Mouse (Mus musculus) hindbrain, embryonic 13.5 days (tissue): ENCODE results near the gene Kmt5c. TPM values are rescaled to one million over a fixed set of nuclear protein-coding genes. Genes with fewer than 3 reads are reported as not detected.
A peak's percentile ranks its signal among the peaks of the same experiment; 100 is the strongest.

Source experiments
- ATAC-seq: fragments of 200-750 bp; cut with Nextera tagmentation; 2 replicates; pipeline ENCODE4 v1.8.0; 2017; ENCODE audit warnings: moderate TSS enrichment; ENCODE audit not compliant: low FRiP score
- H3K27ac ChIP-seq: fragments of 300-500 bp; sonication (generic); 2 replicates; pipeline ENCODE4 v1.5.1; 2015; ENCODE audit warnings: inconsistent platforms, mild to moderate bottlenecking, moderate library complexity
- H3K27me3 ChIP-seq: fragments of 300-500 bp; sonication (generic); 2 replicates; pipeline ENCODE4 v1.6.1; 2015; ENCODE audit warnings: mild to moderate bottlenecking, inconsistent platforms
- H3K36me3 ChIP-seq: fragments of 300-500 bp; sonication (generic); 2 replicates; pipeline ENCODE4 v1.6.1; 2015; ENCODE audit warnings: mild to moderate bottlenecking, inconsistent platforms
- H3K4me1 ChIP-seq: fragments of 300-500 bp; sonication (generic); replicated peaks from 2 replicates; pipeline ENCODE4 v1.6.1; 2015; ENCODE audit warnings: inconsistent platforms
- H3K4me2 ChIP-seq: fragments of 300-500 bp; sonication (generic); 2 replicates; pipeline ENCODE4 v1.6.1; 2015; ENCODE audit warnings: inconsistent platforms, mild to moderate bottlenecking, moderate library complexity
- H3K4me3 ChIP-seq: fragments of 300-500 bp; sonication (generic); 2 replicates; pipeline ENCODE4 v1.5.1; 2015; ENCODE audit warnings: mild to moderate bottlenecking, inconsistent platforms
- H3K9ac ChIP-seq: fragments of 300-500 bp; sonication (generic); 2 replicates; pipeline ENCODE4 v1.6.1; 2015; ENCODE audit warnings: mild to moderate bottlenecking, inconsistent platforms
- H3K9me3 ChIP-seq: fragments of 300-500 bp; sonication (generic); 2 replicates; pipeline ENCODE4 v1.6.1; 2016; ENCODE audit warnings: inconsistent platforms
- WGBS: fragments of 180-500 bp; shearing (Covaris S2); methylation state at CpG from one replicate; pipeline ENCODE4 v1.1.7; 2015; 5-methylcytosine and 5-hydroxymethylcytosine counted together
- polyA plus RNA-seq: library from polyadenylated mRNA; unstranded; fragments of >200 nt; fragmentation: Nextera tagmentation; extraction: Ambion mirVana; gene quantifications from 2 replicates; pipeline ENCODE4 v1.2.1, GENCODE M21; 2015

The Kmt5c gene
- polyA plus RNA-seq, result 79.4 and 86.8 TPM in 2 replicates

DNA sequence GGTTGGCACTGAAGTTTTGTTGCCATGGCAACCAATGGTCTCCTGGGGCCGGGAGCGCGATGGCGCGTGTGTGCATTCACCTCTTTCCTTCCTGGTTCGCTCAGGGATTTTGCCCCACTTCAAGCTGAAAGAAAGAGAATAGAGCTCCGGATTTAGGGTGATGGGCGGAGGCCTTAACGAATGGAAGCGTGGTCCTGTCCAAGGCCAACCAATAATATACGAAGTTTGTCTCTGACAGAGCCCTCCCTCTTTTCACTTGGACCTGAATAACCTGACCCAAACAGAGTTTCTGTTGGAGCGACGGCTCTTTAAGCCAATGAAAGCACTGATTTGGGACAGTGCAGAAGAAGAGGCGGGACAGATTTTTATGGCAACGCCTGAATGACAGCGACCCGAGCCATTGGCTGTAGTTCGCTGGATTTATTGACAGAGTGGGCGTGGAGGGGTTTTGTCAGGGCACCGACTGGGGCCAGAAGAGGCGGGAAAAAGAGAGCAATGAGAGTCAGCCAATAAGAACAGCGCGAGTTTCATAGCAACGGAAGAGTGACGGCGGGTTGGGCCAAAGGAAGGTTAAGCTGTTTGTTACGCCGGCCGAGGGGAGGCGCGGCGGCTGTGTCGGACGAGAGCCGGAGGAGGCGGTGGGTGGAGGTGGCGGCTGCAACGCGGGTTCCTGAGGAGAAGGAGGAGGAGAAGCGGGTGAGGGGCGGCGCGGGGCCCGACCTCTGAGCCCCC, at the start of gene Kmt5c:
Kmt5c (plus strand) TSS at position 572 of the 732 bp plus-strand sequence.
- peaks cover 44% of the 10 kb centered on the region for H3K4me1 ChIP-seq
- peak; percentile 97 for ATAC-seq
- peak within 1 kb of the TSS; percentile 78 for H3K4me3 ChIP-seq
- H3K9ac ChIP-seq, result peak within 1 kb of the TSS; percentile 93
- H3K4me2 ChIP-seq, result peak within 1 kb of the TSS; percentile 87
- under 1% methylated on average over 34 of the region's 44 CpGs for WGBS
- no peaks in the 10 kb centered on the region for H3K9me3 ChIP-seq
- H3K36me3 ChIP-seq, result peaks cover 22% of the 10 kb centered on the region
- peak within 1 kb of the TSS; percentile 95 for H3K27ac ChIP-seq
- no peaks in the 10 kb centered on the region for H3K27me3 ChIP-seq

GRCm38 (mm10) chr7:4690387-4690786, 49.5 kb upstream of the Kmt5c start, which contains the start of gene Brsk1:
TSS of gene Brsk1 (plus strand) at chr7:4690604.
- peak within 1 kb of the TSS; percentile 100 for H3K9ac ChIP-seq
- H3K36me3 ChIP-seq, result peaks cover 27% of the 10 kb centered on the region
- 0% methylated on average over 10 of the region's 18 CpGs for WGBS
- H3K4me3 ChIP-seq, result peak within 1 kb of the TSS; percentile 91
- peak within 1 kb of the TSS; percentile 85 for H3K4me2 ChIP-seq
- no peaks in the 10 kb centered on the region for H3K27me3 ChIP-seq
- H3K27ac ChIP-seq, result peak within 1 kb of the TSS; percentile 96
- ATAC-seq, result peak; percentile 88
- peaks cover 28% of the 10 kb centered on the region for H3K4me1 ChIP-seq
- no peaks in the 10 kb centered on the region for H3K9me3 ChIP-seq

DNA sequence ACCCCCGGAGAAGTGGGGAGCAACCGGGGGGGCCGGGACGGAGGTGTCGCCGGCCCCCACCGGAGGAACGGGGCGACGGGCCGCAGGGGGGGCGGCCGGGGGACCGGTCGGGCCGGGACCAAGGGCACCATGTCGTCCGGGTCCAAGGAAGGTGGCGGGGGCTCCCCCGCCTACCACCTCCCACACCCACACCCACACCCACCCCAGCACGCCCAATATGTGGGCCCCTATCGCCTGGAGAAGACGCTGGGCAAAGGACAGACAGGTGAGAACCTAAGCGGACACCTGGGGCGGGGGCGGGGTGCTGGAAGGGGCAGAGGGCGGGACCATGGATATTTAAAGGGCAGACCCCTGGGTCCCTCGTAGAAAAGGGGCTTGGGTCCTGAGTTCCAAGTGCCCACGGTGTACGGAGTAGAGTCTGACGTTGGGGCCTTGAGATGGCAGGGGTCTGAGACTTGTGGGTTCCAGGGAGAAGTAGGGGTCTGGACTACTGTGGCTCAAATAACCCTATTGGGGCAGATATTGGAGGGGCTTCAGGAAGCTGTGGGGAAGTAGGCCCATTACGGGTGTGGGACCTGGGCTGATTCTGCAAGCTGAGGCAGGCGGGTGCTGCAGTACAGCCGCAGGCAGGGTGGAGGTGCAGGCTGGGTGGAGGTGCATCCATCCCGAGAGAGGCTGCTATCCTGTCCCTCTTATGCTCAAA, 48.8 kb upstream of the Kmt5c start:
- H3K4me3 ChIP-seq, result peak overlapping the region; percentile 91
- peak; percentile 79 for ATAC-seq
- peaks cover 34% of the 10 kb centered on the region for H3K36me3 ChIP-seq
- H3K9ac ChIP-seq, result peak overlapping the region; percentile 100
- 9% methylated on average over 15 of the region's 35 CpGs for WGBS
- peak overlapping the region; percentile 96 for H3K27ac ChIP-seq
- H3K4me2 ChIP-seq, result peak overlapping the region; percentile 85
- H3K9me3 ChIP-seq, result no peaks in the 10 kb centered on the region
- no peaks in the 10 kb centered on the region for H3K27me3 ChIP-seq
- peaks cover 28% of the 10 kb centered on the region for H3K4me1 ChIP-seq

DNA sequence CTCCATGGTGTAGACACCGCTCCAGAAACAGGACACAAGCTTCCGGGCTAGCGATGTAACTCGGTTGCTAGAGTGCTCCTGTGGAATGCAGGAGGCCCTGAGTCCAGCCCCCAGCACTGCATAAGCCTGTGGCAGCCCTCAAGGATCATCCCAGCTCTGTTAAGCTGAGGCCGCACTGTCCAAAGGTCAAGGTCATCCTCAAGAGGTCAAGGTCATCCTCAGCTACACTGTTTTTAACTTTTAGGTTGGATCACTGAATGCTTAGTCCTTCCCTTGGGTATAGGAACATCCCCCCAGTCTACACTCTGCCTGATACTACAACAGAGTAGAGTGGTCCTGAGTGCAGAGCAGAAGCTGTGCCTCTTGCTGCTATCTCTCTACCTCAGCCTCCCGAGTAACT, 46.9 kb upstream of the Kmt5c start:
- no peak overlapping the region for H3K4me3 ChIP-seq
- no peak for ATAC-seq
- H3K4me2 ChIP-seq, result no peak overlapping the region
- no peaks in the 10 kb centered on the region for H3K9me3 ChIP-seq
- H3K27me3 ChIP-seq, result no peaks in the 10 kb centered on the region
- WGBS, result 79% methylated on average over 6 of the region's 6 CpGs
- H3K36me3 ChIP-seq, result peaks cover 53% of the 10 kb centered on the region
- H3K27ac ChIP-seq, result no peak overlapping the region
- H3K9ac ChIP-seq, result no peak overlapping the region
- peaks cover 28% of the 10 kb centered on the region for H3K4me1 ChIP-seq

DNA sequence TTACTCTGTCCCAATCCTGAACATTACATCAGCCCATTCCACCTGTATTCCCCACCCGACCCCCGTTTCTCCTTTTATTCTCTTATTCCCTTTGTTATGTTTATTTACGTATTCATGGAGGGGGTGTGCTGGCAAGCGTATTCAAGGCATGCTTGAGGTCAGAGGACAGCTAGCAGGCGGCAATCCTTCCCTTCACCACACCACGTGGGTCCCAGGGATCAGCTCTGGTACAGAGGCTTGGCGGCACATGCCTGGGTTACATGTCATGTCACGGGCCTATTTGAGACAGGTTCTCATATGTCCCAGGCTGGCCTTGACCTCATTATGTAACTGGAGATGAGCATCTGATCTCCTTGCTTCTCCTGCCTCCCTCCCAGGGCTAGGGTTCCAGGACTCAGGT, 37.6 kb upstream of the Kmt5c start:
- peak overlapping the region; percentile 39; the same call in 1 of the 2 replicates for H3K9ac ChIP-seq
- peaks cover 95% of the 10 kb centered on the region for H3K36me3 ChIP-seq
- H3K9me3 ChIP-seq, result no peaks in the 10 kb centered on the region
- H3K27ac ChIP-seq, result no peak overlapping the region
- no peak overlapping the region for H3K4me2 ChIP-seq
- H3K4me1 ChIP-seq, result peaks cover 7% of the 10 kb centered on the region; the same call in 1 of the 2 replicates
- no peak overlapping the region for H3K4me3 ChIP-seq
- WGBS, result 35% methylated on average over 8 of the region's 8 CpGs
- H3K27me3 ChIP-seq, result no peaks in the 10 kb centered on the region
- ATAC-seq, result 0 out of 2 replicates have a peak, but pooled peaks have one; percentile 26

- Histone ChIP-seq H3K4me1 (peaks cover 7% of the 10 kb centered on the region; the same call in 1 of the 2 replicates), H3K4me3 (no peak overlapping the region), H3K27me3 (no peaks in the 10 kb centered on the region), H3K36me3 (peaks cover 95% of the 10 kb centered on the region), H3K4me2 (no peak overlapping the region), H3K9me3 (no peaks in the 10 kb centered on the region), H3K27ac (no peak overlapping the region), H3K9ac (no peak overlapping the region)
- no peak for ATAC-seq
- 94% methylated on average over 7 of the region's 7 CpGs for WGBS
These were observed 36.7 kb upstream of the Kmt5c start for GRCm38 (mm10) chr7:4703195-4703594.

DNA sequence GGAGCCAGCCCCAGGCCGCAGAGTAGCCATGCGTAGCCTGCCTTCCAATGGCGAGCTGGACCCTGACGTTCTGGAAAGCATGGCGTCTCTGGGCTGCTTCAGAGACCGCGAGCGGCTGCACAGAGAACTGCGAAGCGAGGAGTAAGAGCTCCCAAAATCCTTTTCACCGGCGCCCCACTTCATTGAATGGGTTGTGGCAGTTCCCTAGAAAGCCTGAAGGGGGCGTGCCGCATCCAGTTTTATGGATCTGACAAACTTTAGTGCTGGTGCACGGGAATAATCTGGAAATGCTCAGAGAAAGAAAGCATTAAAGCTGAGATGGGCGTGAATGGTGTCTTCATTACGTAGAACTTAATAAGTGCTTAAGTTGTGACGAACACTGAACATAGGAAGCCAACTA, 34.8 kb upstream of the Kmt5c start:
- WGBS, result 33% methylated on average over 18 of the region's 18 CpGs
- H3K9ac ChIP-seq, result no peak overlapping the region
- H3K4me1 ChIP-seq, result peaks cover 7% of the 10 kb centered on the region; the same call in 1 of the 2 replicates
- H3K36me3 ChIP-seq, result peaks cover 95% of the 10 kb centered on the region
- H3K27me3 ChIP-seq, result no peaks in the 10 kb centered on the region
- H3K9me3 ChIP-seq, result no peaks in the 10 kb centered on the region
- H3K27ac ChIP-seq, result no peak overlapping the region
- H3K4me2 ChIP-seq, result no peak overlapping the region
- H3K4me3 ChIP-seq, result no peak overlapping the region
- no peak for ATAC-seq

DNA sequence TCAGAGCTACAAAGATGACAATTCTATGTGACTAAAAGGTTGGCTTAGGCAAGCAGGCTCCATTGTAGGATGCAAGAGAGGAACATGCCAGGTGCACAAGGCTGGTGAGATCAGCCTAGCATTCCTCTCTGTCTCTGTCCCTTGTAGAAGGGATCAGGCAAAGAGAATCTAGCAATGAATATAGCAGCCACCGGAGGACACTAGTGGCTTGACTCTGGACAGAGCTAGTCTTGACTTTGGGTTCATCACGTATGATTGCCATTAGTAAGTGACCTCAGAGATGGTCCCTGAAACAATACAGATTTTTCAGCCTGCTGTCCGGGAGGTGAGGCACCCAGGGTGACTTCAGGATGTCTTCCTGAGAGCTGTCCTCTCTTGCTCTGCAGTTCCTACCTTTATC, 27.3 kb upstream of the Kmt5c start:
- ATAC-seq, result no peak
- Histone ChIP-seq H3K27ac (no peak overlapping the region), H3K36me3 (peaks cover 100% of the 10 kb centered on the region), H3K4me2 (no peak overlapping the region), H3K4me1 (no peaks in the 10 kb centered on the region), H3K4me3 (no peak overlapping the region), H3K9ac (no peak overlapping the region), H3K27me3 (no peaks in the 10 kb centered on the region), H3K9me3 (no peaks in the 10 kb centered on the region)
- WGBS, result 90% methylated on average over 3 of the region's 3 CpGs

- Histone ChIP-seq H3K27ac (no peak overlapping the region), H3K9ac (no peak overlapping the region), H3K4me3 (no peak overlapping the region), H3K4me2 (no peak overlapping the region), H3K27me3 (no peaks in the 10 kb centered on the region), H3K36me3 (peaks cover 66% of the 10 kb centered on the region), H3K4me1 (no peaks in the 10 kb centered on the region), H3K9me3 (no peaks in the 10 kb centered on the region)
- no peak for ATAC-seq
- WGBS, result 74% methylated on average over 6 of the region's 6 CpGs
These were observed 23.0 kb upstream of the Kmt5c start for GRCm38 (mm10) chr7:4716955-4717354.

DNA sequence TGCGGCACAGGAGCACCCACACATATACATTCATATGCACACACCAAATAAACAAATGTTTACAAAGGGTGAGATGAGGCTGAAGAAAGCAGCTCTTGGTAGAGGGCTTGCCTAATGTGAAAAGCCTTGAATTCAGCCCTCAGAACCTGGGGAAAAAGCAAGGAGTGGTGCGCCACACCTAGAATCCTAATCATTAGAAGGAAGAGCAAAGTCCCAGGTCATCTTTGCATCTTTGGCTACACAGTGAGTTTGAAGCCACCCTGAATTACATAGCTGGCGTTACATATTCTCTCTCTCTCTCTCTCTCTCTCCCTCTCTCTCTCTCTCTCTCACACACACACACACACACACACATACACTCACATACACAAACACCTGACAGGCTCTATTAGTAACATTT, 20.6 kb upstream of the Kmt5c start:
- no peaks in the 10 kb centered on the region for H3K4me1 ChIP-seq
- peaks cover 43% of the 10 kb centered on the region for H3K36me3 ChIP-seq
- 87% methylated on average over 3 of the region's 3 CpGs for WGBS
- ATAC-seq, result no peak
- no peak overlapping the region for H3K4me3 ChIP-seq
- no peaks in the 10 kb centered on the region for H3K27me3 ChIP-seq
- no peak overlapping the region for H3K9ac ChIP-seq
- H3K4me2 ChIP-seq, result no peak overlapping the region
- H3K27ac ChIP-seq, result no peak overlapping the region
- no peaks in the 10 kb centered on the region for H3K9me3 ChIP-seq

DNA sequence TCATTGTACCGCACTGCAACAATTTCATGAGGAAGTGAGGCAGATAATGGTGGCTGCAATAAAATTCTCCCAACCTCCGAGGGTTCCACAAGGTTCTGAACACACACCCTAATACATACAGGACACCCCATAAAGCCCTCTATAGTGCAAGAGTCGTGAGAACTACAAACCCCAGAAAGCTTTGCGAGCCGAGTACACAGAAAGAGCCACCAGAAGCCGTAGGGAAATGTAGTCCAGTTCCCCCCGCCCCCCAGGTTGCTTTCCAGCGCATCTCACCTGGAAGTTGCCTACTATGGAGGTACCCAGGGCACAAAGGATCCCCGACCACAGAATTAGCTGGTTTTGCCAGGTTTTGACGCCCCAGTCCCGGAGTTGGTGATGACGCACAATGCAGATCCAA, 16.4 kb upstream of the Kmt5c start:
- peak; percentile 62; the same call in 1 of the 2 replicates for ATAC-seq
- no peak overlapping the region for H3K9ac ChIP-seq
- 47% methylated on average over 12 of the region's 12 CpGs for WGBS
- H3K27me3 ChIP-seq, result no peaks in the 10 kb centered on the region; the same call in 1 of the 2 replicates
- no peak overlapping the region for H3K27ac ChIP-seq
- H3K36me3 ChIP-seq, result 0 out of 2 replicates have a peak, but pooled peaks cover 2% of the 10 kb centered on the region
- peak overlapping the region; percentile 18; the same call in 1 of the 2 replicates for H3K4me3 ChIP-seq
- H3K4me1 ChIP-seq, result no peaks in the 10 kb centered on the region
- H3K4me2 ChIP-seq, result peak overlapping the region; percentile 47
- H3K9me3 ChIP-seq, result no peaks in the 10 kb centered on the region

GRCm38 (mm10) chr7:4724359-4724758, 15.6 kb upstream of the Kmt5c start:
- no peaks in the 10 kb centered on the region for H3K4me1 ChIP-seq
- 86% methylated on average over 3 of the region's 3 CpGs for WGBS
- no peak overlapping the region for H3K9ac ChIP-seq
- H3K27me3 ChIP-seq, result no peaks in the 10 kb centered on the region; the same call in 1 of the 2 replicates
- no peak overlapping the region for H3K4me3 ChIP-seq
- H3K9me3 ChIP-seq, result no peaks in the 10 kb centered on the region
- no peak for ATAC-seq
- no peak overlapping the region for H3K4me2 ChIP-seq
- H3K27ac ChIP-seq, result no peak overlapping the region
- H3K36me3 ChIP-seq, result no peaks in the 10 kb centered on the region
